Mouse (Mus musculus) liver, adult 2 months (tissue): ENCODE data around the gene Txnrd3. TPM values are rescaled to one million over a fixed set of nuclear protein-coding genes. Genes with fewer than 3 reads are reported as not detected.
A peak's percentile ranks its signal among the peaks of the same experiment; 100 is the strongest.

Source experiments
- DNase-seq: peaks from one replicate; pipeline ENCODE4 v3.0.0-alpha.2; 2011; ENCODE audit warnings: low read depth, low spot score; ENCODE audit errors: extremely low read depth
- H3K27ac ChIP-seq: fragments of 200-500 bp; replicated peaks from 2 replicates; pipeline ENCODE4 v1.5.1; 2012; ENCODE audit warnings: low read depth, mild to moderate bottlenecking, control low read depth, inconsistent platforms, low read length; ENCODE audit not compliant: insufficient read depth
- H3K27me3 ChIP-seq: fragments of 200-500 bp; 2 replicates; pipeline ENCODE4 v1.6.1; 2012; ENCODE audit warnings: mild to moderate bottlenecking, moderate library complexity, low read length, inconsistent platforms; ENCODE audit not compliant: control insufficient read depth, insufficient read depth
- H3K36me3 ChIP-seq: fragments of 200-500 bp; 2 replicates; pipeline ENCODE4 v1.6.1; 2012; ENCODE audit warnings: low read length, inconsistent platforms; ENCODE audit not compliant: control insufficient read depth, insufficient read depth
- H3K4me1 ChIP-seq: fragments of 200-500 bp; 2 replicates; pipeline ENCODE4 v1.6.1; 2011; ENCODE audit warnings: low read length; ENCODE audit not compliant: control insufficient read depth, insufficient read depth
- H3K4me3 ChIP-seq: fragments of 200-500 bp; 2 replicates; pipeline ENCODE4 v1.5.1; 2011; ENCODE audit warnings: low read depth, mild to moderate bottlenecking, control low read depth, low read length, moderate library complexity; ENCODE audit not compliant: insufficient read depth
- H3K79me2 ChIP-seq: fragments of 200-500 bp; 2 replicates; pipeline ENCODE4 v1.6.1; 2012; ENCODE audit warnings: inconsistent platforms, mild to moderate bottlenecking, low read length, moderate library complexity; ENCODE audit not compliant: control insufficient read depth, insufficient read depth
- H3K9ac ChIP-seq: fragments of 200-500 bp; 2 replicates; pipeline ENCODE4 v1.6.1; 2012; ENCODE audit warnings: low read depth, mild to moderate bottlenecking, control low read depth, inconsistent platforms, low read length
- CTCF ChIP-seq: fragments of 200-500 bp; IDR thresholded peaks from 2 replicates; pipeline ENCODE4 v1.5.1; 2011; ENCODE audit warnings: low read depth, low read length, control low read depth
- POLR2A ChIP-seq: fragments of 200-500 bp; IDR thresholded peaks from 2 replicates; pipeline ENCODE4 v1.6.1; 2011; ENCODE audit warnings: low read length, control low read depth; ENCODE audit not compliant: insufficient read depth; ENCODE audit errors: extremely low read depth
- WGBS: fragments of 180-500 bp; shearing (Covaris S2); methylation state at CpG from one replicate; pipeline ENCODE4 v1.1.7; 2018; 5-methylcytosine and 5-hydroxymethylcytosine counted together
- polyA plus RNA-seq: library from polyadenylated mRNA; depleted of rRNA; stranded (reverse); fragments of >200 nt; gene quantifications from 2 replicates; pipeline ENCODE4 v1.2.3, GENCODE M21; 2012
- total RNA-seq: library from RNA; depleted of rRNA; stranded (reverse); fragments of >200 nt; gene quantifications from 2 replicates; pipeline ENCODE4 v1.2.3, GENCODE M21; 2014

Txnrd3 gene
- total and polyA plus RNA-seq, 2 experiments, result 4.8 to 5.6 TPM

- no peaks in the 10 kb centered on the region for H3K4me1 ChIP-seq
- no peak overlapping the region for H3K4me3 ChIP-seq
- no peak for DNase-seq
- H3K36me3 ChIP-seq, result no peaks in the 10 kb centered on the region
- no peak overlapping the region for H3K9ac ChIP-seq
- TF ChIP-seq CTCF (no peak), POLR2A (no peak)
- H3K27ac ChIP-seq, result no peak overlapping the region
- WGBS, result 61% methylated on average over 8 of the region's 8 CpGs
- H3K27me3 ChIP-seq, result no peaks in the 10 kb centered on the region
- H3K79me2 ChIP-seq, result no peaks in the 10 kb centered on the region
These were observed 15.6 kb upstream of the Txnrd3 start for GRCm38 (mm10) chr6:89628045-89628785.

- DNase-seq, result peak; percentile 66
- TF ChIP-seq CTCF (peak; percentile 60; the same call in 1 of the 2 replicates), POLR2A (no peak)
- Histone ChIP-seq H3K27me3 (no peaks in the 10 kb centered on the region), H3K4me1 (no peaks in the 10 kb centered on the region), H3K36me3 (no peaks in the 10 kb centered on the region), H3K79me2 (no peaks in the 10 kb centered on the region), H3K27ac (no peak overlapping the region), H3K4me3 (no peak overlapping the region), H3K9ac (no peak overlapping the region)
- WGBS, result 14% methylated on average over 10 of the region's 10 CpGs
These were observed 11.8 kb upstream of the Txnrd3 start for GRCm38 (mm10) chr6:89631809-89632562.

- DNase-seq, result no peak
- H3K4me3 ChIP-seq, result no peak overlapping the region
- H3K27ac ChIP-seq, result no peak overlapping the region
- no peaks in the 10 kb centered on the region for H3K36me3 ChIP-seq
- TF ChIP-seq CTCF (no peak), POLR2A (no peak)
- no peaks in the 10 kb centered on the region for H3K79me2 ChIP-seq
- WGBS, result 78% methylated on average over 7 of the region's 7 CpGs
- no peak overlapping the region for H3K9ac ChIP-seq
- no peaks in the 10 kb centered on the region for H3K4me1 ChIP-seq
- no peaks in the 10 kb centered on the region for H3K27me3 ChIP-seq
These were observed 10.7 kb upstream of the Txnrd3 start for GRCm38 (mm10) chr6:89633115-89633514.

- no peaks in the 10 kb centered on the region for H3K4me1 ChIP-seq
- no peak overlapping the region for H3K27ac ChIP-seq
- H3K79me2 ChIP-seq, result no peaks in the 10 kb centered on the region
- H3K36me3 ChIP-seq, result no peaks in the 10 kb centered on the region
- 56% methylated on average over 8 of the region's 8 CpGs for WGBS
- no peak for DNase-seq
- H3K4me3 ChIP-seq, result no peak overlapping the region
- H3K9ac ChIP-seq, result no peak overlapping the region
- H3K27me3 ChIP-seq, result no peaks in the 10 kb centered on the region
- TF ChIP-seq CTCF (no peak), POLR2A (no peak)
These were observed 9.4 kb upstream of the Txnrd3 start for GRCm38 (mm10) chr6:89634400-89634799.

- WGBS, result 82% methylated on average over 4 of the region's 4 CpGs
- H3K79me2 ChIP-seq, result no peaks in the 10 kb centered on the region
- no peaks in the 10 kb centered on the region for H3K36me3 ChIP-seq
- no peak overlapping the region for H3K4me3 ChIP-seq
- no peaks in the 10 kb centered on the region for H3K4me1 ChIP-seq
- DNase-seq, result no peak
- no peak overlapping the region for H3K9ac ChIP-seq
- TF ChIP-seq CTCF (no peak), POLR2A (no peak)
- no peak overlapping the region for H3K27ac ChIP-seq
- no peaks in the 10 kb centered on the region for H3K27me3 ChIP-seq
These were observed 5.8 kb upstream of the Txnrd3 start for GRCm38 (mm10) chr6:89637977-89638376.

- TF ChIP-seq POLR2A (no peak), CTCF (peak; percentile 59)
- WGBS, result 46% methylated on average over 2 of the region's 2 CpGs
- Histone ChIP-seq H3K9ac (no peak overlapping the region), H3K27me3 (no peaks in the 10 kb centered on the region), H3K27ac (no peak overlapping the region), H3K4me1 (no peaks in the 10 kb centered on the region), H3K79me2 (no peaks in the 10 kb centered on the region), H3K36me3 (no peaks in the 10 kb centered on the region), H3K4me3 (no peak overlapping the region)
- DNase-seq, result no peak
These were observed 4.8 kb upstream of the Txnrd3 start for GRCm38 (mm10) chr6:89639025-89639424.
